Mouse (Mus musculus): ENCODE results near the gene Polr1c.

DNA sequence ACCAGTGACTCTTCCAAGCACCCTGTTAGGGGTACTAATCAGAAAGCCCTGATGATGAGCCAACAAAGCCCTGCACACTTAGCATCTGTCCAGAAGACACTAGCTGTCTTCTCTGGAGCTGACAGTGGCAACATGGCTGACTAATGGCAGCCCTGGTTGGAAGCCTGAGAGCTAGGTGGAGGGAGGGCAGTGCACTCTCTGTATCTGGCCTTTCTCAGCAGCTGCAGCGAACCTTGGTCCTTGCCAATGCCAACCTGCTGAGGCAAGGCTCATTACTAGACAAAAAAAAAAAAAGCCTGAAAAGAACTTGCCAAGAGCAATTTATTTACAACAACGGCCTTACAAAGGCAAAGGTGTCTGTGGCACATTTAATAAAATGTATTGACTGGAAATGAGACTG is 4.2 kb downstream of the Polr1c start:
- no peak for TF ChIP-seq RCOR1 (IDR thresholded peaks at IDR 0.05; ENCODE audit: low read depth, low read length)
- TF ChIP-seq NRF1 (IDR thresholded peaks at IDR 0.05; ENCODE audit: insufficient read depth, low read depth, low read length, poor library complexity, severe bottlenecking), result no peak

Data from MEL (cell line).